Mouse (Mus musculus) heart, adult 2 months (tissue): ENCODE results near the gene Phactr1. TPM values are rescaled to one million over a fixed set of nuclear protein-coding genes. Genes with fewer than 3 reads are reported as not detected.

ENCODE experiments used
- DNase-seq, 2 experiments: peaks; one replicate each; pipeline ENCODE4 v3.0.0; 2021
- H3K27ac ChIP-seq: fragments of 200-600 bp; 2 replicates; pipeline ENCODE4 v1.8.1; 2022
- H3K27me3 ChIP-seq: fragments of 200-500 bp; 2 replicates; pipeline ENCODE4 v1.6.1; 2012; ENCODE audit warnings: mild to moderate bottlenecking, low read length, inconsistent platforms, mixed read lengths; ENCODE audit not compliant: control insufficient read depth, insufficient read depth
- H3K36me3 ChIP-seq: fragments of 200-500 bp; 2 replicates; pipeline ENCODE4 v1.6.1; 2012; ENCODE audit warnings: low read length, inconsistent platforms; ENCODE audit not compliant: control insufficient read depth, insufficient read depth
- H3K4me1 ChIP-seq: fragments of 200-500 bp; 2 replicates; pipeline ENCODE4 v1.6.1; 2011; ENCODE audit warnings: low read length; ENCODE audit not compliant: control insufficient read depth, insufficient read depth
- H3K4me3 ChIP-seq: fragments of 200-600 bp; 2 replicates; pipeline ENCODE4 v1.8.1; 2022
- H3K79me2 ChIP-seq: fragments of 200-500 bp; replicated peaks from 2 replicates; pipeline ENCODE4 v1.6.1; 2012; ENCODE audit warnings: mild to moderate bottlenecking, inconsistent platforms, low read length, moderate library complexity, mixed read lengths; ENCODE audit not compliant: control insufficient read depth, insufficient read depth
- H3K9ac ChIP-seq: fragments of 200-500 bp; 2 replicates; pipeline ENCODE4 v1.6.1; 2012; ENCODE audit warnings: low read depth, mild to moderate bottlenecking, control low read depth, inconsistent platforms, low read length, mixed read lengths
- CTCF ChIP-seq: fragments of 200-600 bp; IDR thresholded peaks from 2 replicates; pipeline ENCODE4 v1.8.1; 2022; ENCODE audit warnings: antibody characterized with exemption, mild to moderate bottlenecking, moderate library complexity
- EP300 ChIP-seq: fragments of 200-500 bp; IDR thresholded peaks from 2 replicates; pipeline ENCODE4 v1.6.1; 2011; ENCODE audit warnings: low read depth, low read length, control low read depth; ENCODE audit not compliant: insufficient read depth
- POLR2A ChIP-seq: fragments of 200-500 bp; IDR thresholded peaks from 2 replicates; pipeline ENCODE4 v1.6.1; 2011; ENCODE audit warnings: mild to moderate bottlenecking, low read depth, low read length, control low read depth; ENCODE audit not compliant: insufficient read depth
- WGBS: fragments of 180-500 bp; shearing (Covaris S2); methylation state at CpG from one replicate; pipeline ENCODE4 v1.1.7; 2018; 5-methylcytosine and 5-hydroxymethylcytosine counted together
- intact Hi-C: fragments of 180-260 bp; cut with DNase I; formaldehyde crosslinking; loops from one replicate; pipeline ENCODE4 v1.15.1; 2025
- polyA plus RNA-seq: library from polyadenylated mRNA; depleted of rRNA; stranded (reverse); fragments of >200 nt; gene quantifications from 2 replicates; pipeline ENCODE4 v1.2.3, GENCODE M21; 2012
- total RNA-seq, 2 experiments: library from RNA; stranded (reverse); gene quantifications; 2 replicates each; pipeline ENCODE4 v1.2.3; 2021

Phactr1 gene
- total and polyA plus RNA-seq, 3 experiments = 3.0 to 5.5 (median 4.6) TPM

- Histone ChIP-seq H3K27ac (no peak overlapping the region), H3K4me3 (no peak overlapping the region), H3K27me3 (no peaks in the 10 kb centered on the region), H3K4me1 (no peaks in the 10 kb centered on the region), H3K9ac (no peak overlapping the region), H3K79me2 (no peaks in the 10 kb centered on the region), H3K36me3 (no peaks in the 10 kb centered on the region)
- TF ChIP-seq EP300 (no peak), CTCF (no peak)
- intact Hi-C loops = no loop called here
- DNase-seq = no peak
- 82% methylated on average over 4 of the region's 4 CpGs for WGBS
Observed at GRCm38 (mm10) chr13:43063355-43063754, 382.9 kb downstream of the Phactr1 start.

- Histone ChIP-seq H3K79me2 (no peaks in the 10 kb centered on the region), H3K36me3 (no peaks in the 10 kb centered on the region), H3K9ac (no peak overlapping the region), H3K4me1 (no peaks in the 10 kb centered on the region), H3K4me3 (no peak overlapping the region), H3K27me3 (no peaks in the 10 kb centered on the region), H3K27ac (no peak overlapping the region)
- DNase-seq = no peak
- intact Hi-C loops = no loop called here
- WGBS = 73% methylated on average over 8 of the region's 8 CpGs
- TF ChIP-seq CTCF = no peak
- no peak for TF ChIP-seq EP300
- TF ChIP-seq POLR2A = no peak
Observed at GRCm38 (mm10) chr13:43068716-43069265, 388.4 kb downstream of the Phactr1 start.

GRCm38 (mm10) chr13:43070496-43070895 lies 390.1 kb downstream of the Phactr1 start:
- 70% methylated on average over 4 of the region's 4 CpGs for WGBS
- intact Hi-C loops = no loop called here

GRCm38 (mm10) chr13:43070971-43071370 lies 390.5 kb downstream of the Phactr1 start:
- WGBS = 95% methylated on average over 2 of the region's 2 CpGs
- DNase-seq = no peak
- H3K27me3 ChIP-seq = no peaks in the 10 kb centered on the region
- H3K4me3 ChIP-seq = no peak overlapping the region
- no peaks in the 10 kb centered on the region for H3K4me1 ChIP-seq
- H3K36me3 ChIP-seq = no peaks in the 10 kb centered on the region
- intact Hi-C loops = no loop called here
- no peak overlapping the region for H3K9ac ChIP-seq
- TF ChIP-seq EP300 (no peak), POLR2A (no peak), CTCF (no peak)
- no peak overlapping the region for H3K27ac ChIP-seq
- H3K79me2 ChIP-seq = no peaks in the 10 kb centered on the region

More at GRCm38 (mm10) chr13:43070496-43070895, 390.1 kb downstream of the Phactr1 start:
- H3K27me3 ChIP-seq = no peaks in the 10 kb centered on the region
- no peaks in the 10 kb centered on the region for H3K79me2 ChIP-seq
- H3K4me3 ChIP-seq = no peak overlapping the region
- no peak for TF ChIP-seq EP300
- TF ChIP-seq CTCF = no peak
- no peak for TF ChIP-seq POLR2A
- no peak overlapping the region for H3K9ac ChIP-seq
- no peaks in the 10 kb centered on the region for H3K36me3 ChIP-seq
- H3K27ac ChIP-seq = no peak overlapping the region
- no peaks in the 10 kb centered on the region for H3K4me1 ChIP-seq
- no peak for DNase-seq

- Histone ChIP-seq H3K4me3 (no peak overlapping the region), H3K27ac (no peak overlapping the region), H3K27me3 (no peaks in the 10 kb centered on the region), H3K36me3 (no peaks in the 10 kb centered on the region), H3K9ac (no peak overlapping the region), H3K4me1 (no peaks in the 10 kb centered on the region), H3K79me2 (no peaks in the 10 kb centered on the region)
- 79% methylated on average over 6 of the region's 6 CpGs for WGBS
- DNase-seq = no peak
- intact Hi-C loops = no loop called here
- no peak for TF ChIP-seq EP300
- no peak for TF ChIP-seq CTCF
- TF ChIP-seq POLR2A = no peak
Observed at GRCm38 (mm10) chr13:43075456-43075855, 395.0 kb downstream of the Phactr1 start.

- intact Hi-C loops = no loop called here
- Histone ChIP-seq H3K27me3 (no peaks in the 10 kb centered on the region), H3K79me2 (no peaks in the 10 kb centered on the region), H3K4me3 (no peak overlapping the region), H3K36me3 (no peaks in the 10 kb centered on the region), H3K9ac (no peak overlapping the region), H3K27ac (no peak overlapping the region), H3K4me1 (no peaks in the 10 kb centered on the region)
- DNase-seq = no peak
- TF ChIP-seq EP300 (no peak), CTCF (no peak), POLR2A (no peak)
- 90% methylated on average over 9 of the region's 9 CpGs for WGBS
Observed at GRCm38 (mm10) chr13:43077485-43077884, 397.1 kb downstream of the Phactr1 start.
